Mouse (Mus musculus) activated CD4-positive, CD25-positive, alpha-beta regulatory T cell, adult 4 months (primary cell): ENCODE results near the gene Dnah2. TPM values are rescaled to one million over a fixed set of nuclear protein-coding genes. Genes with fewer than 3 reads are reported as not detected.
"Not testable (repeated sequence)": the region's sequence is repeated elsewhere in the genome, so short reads cannot be mapped to it uniquely, and the experiment has no call there.

Source experiments
- ATAC-seq: one replicate; pipeline ENCODE4 v1.8.0; 2017
- polyA plus RNA-seq, 2 experiments: library from polyadenylated mRNA; unstranded; fragments of 100-300 nt; shearing (Covaris generic); gene quantifications; one replicate each; pipeline ENCODE4 v1.2.1; 2017

The Dnah2 gene
- polyA plus RNA-seq, 2 experiments from 2014 or later = 0.19 TPM; not detected in 1

DNA sequence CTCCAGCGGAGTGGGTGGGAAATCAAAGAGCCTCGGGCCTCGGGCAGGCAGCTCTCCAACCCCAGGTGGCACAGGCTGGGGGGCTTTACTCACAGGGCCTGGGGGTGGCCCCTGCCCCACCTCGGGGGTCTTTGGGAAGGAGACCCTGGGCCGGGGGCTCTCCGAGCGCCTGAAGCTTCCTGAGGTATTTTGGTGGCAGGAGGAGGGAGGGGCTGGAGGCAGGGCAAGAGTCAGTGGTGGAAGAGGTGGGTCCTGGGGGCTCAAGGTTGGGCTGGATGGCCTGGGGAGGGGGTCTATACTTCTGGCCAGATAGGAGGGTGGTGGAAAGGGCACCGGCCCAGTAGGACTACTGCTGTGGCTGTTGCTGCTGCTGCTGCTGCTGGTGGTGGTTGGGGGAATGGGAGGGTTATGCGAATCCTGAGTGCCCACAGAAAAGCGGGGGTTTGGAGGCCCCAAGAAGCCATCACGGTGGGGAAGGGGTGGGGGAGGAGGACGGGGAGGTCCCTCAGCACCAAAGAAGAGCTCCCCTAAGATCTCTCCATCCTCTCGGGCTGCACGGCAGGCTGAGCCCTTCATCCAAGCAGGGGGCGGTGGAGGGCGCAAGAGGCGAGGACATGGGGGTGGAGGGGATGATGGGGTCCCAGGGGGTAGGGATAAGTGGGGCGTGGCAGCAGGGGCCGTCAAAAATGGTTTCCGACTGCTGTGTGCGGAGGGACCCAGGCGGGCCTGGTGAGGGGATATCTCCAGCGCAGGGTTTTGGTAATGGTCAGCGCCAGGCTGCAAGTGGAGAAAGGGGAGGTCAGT, 143.3 kb downstream of the Dnah2 start:
- no peak for ATAC-seq

- ATAC-seq = no peak
Observed at GRCm38 (mm10) chr11:69404595-69405396, 144.1 kb downstream of the Dnah2 start.

- no peak for ATAC-seq
Observed at GRCm38 (mm10) chr11:69403691-69404594, 145.0 kb downstream of the Dnah2 start.

- no peak for ATAC-seq
Observed at GRCm38 (mm10) chr11:69401987-69402386, 146.9 kb downstream of the Dnah2 start.

- ATAC-seq = peak; percentile 81
Observed at GRCm38 (mm10) chr11:69401210-69401637, 147.7 kb downstream of the Dnah2 start.

DNA sequence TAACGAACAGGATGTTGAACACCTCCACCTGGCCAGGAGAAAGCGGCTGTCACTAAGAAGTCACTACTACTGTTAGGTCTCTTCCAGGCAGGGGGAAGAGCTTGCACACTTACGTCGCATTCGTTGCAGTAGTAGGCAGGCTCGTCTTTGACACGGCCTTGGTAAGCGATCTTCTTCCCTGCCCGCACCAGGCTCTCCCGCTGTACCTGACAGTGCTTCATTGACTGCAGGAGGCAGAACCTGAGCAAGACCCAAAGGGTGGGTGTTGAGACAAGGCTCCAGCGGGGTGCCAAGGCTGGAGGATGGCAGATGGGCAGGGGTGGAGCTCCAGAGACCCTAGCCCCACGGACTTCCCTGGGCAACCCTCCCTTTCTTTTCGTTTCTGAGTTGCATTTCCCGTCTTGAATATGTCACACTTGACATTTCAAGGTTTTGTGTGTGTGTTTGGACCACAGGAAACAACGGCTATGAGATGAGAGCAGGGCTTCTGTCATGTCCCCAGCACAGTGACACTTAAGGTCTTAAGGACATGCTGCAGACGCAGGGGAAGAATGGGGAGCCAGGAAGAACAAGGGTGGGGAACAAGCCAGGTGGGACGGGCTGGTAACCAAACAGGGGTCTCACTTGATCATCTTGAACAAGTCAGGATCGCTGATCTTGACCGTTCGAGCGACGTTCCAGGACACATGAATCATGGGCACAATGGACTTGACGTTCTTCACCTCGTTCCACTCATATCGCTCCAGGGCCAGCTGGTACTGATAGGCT, 148.6 kb downstream of the Dnah2 start:
- ATAC-seq = no peak

DNA sequence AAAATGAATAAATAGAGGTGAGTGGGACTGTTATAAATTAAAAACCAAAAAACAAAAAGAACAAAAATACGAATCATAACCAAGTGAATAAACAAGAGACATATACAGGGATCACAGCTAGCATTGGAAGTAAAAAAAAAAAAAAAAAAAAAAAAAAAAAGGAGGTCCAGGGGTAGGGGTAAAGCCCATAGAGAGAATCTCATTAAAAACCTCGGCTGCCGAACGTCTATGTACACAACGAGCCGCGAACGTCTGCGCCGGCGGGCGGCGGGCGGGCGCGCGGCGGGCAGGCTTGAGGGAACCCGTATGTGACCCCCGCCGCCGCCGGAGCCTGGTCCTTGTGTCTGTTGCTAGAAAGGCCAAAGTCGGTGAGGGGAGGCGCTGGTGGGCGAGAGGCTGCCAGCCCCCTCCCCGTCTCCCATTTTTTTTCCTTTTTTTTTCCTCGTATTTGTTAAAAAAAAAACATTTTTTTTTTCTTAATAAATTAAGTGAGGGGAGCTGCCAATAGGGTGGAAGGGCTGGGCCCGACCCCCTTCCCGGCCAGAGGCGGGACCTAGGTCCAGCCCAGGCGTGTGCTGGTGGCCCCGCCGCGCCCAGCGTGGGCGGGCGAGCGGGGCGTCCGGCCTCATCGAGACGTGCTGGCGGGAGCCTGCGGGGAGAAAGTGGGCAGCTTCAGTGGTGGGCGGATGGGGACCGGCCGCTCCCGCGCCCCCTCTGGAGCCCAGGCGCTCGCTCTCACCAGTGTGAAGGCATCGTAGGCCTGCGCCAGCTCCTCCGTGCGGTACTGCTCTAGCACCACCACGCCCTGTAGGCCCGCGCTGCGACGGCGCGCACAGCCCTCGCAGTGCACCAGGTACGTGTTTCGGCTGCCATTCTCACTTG, 149.5 kb downstream of the Dnah2 start:
- ATAC-seq = no peak

GRCm38 (mm10) chr11:69398486-69399200, 150.3 kb downstream of the Dnah2 start:
- no peak for ATAC-seq

DNA sequence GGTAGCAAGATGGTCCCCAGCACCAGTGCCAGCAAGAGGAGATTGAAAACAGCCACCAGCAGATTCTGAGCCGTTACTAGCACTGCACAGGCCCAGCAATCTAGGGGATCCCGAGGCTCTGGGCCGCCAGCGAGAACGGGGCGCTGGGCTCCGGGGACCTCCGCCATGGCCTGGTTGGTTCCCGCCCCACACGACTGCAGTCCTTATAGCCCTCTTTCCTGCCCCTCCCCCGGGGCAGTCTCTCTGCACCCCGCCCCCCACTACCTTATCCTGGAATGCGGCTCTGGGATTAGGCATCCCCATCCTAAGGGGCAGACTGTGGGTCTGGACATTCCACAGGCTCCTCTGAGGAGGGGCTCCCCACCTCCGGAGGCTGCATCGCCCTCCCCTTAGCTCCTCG, 150.9 kb downstream of the Dnah2 start, which contains the start of gene Tmem88:
Tmem88 (minus strand) TSS at position 176 of the 400 bp plus-strand sequence.
- no peak for ATAC-seq

- no peak for ATAC-seq
Observed at GRCm38 (mm10) chr11:69397581-69398057, 151.3 kb downstream of the Dnah2 start.

DNA sequence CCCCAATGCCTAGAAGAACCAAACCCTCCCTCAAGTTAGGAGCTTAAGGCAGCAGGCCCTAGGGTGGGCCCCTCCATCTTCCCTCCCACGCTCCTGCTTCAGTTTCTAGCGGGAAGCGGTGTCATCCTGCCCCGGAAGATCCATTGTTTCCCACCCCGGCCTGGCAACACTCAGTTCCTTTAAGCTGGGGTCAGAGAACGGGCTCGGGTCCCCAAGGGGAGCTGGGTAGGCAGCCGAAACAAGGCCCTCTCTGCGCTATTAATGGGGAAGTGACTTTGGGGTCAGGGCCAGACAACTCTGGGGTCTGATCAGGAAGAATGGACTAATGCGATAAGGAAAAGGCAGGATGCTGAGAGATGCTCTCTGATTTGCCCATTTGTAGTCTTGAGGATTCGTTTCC, 152.1 kb downstream of the Dnah2 start:
- no peak for ATAC-seq

DNA sequence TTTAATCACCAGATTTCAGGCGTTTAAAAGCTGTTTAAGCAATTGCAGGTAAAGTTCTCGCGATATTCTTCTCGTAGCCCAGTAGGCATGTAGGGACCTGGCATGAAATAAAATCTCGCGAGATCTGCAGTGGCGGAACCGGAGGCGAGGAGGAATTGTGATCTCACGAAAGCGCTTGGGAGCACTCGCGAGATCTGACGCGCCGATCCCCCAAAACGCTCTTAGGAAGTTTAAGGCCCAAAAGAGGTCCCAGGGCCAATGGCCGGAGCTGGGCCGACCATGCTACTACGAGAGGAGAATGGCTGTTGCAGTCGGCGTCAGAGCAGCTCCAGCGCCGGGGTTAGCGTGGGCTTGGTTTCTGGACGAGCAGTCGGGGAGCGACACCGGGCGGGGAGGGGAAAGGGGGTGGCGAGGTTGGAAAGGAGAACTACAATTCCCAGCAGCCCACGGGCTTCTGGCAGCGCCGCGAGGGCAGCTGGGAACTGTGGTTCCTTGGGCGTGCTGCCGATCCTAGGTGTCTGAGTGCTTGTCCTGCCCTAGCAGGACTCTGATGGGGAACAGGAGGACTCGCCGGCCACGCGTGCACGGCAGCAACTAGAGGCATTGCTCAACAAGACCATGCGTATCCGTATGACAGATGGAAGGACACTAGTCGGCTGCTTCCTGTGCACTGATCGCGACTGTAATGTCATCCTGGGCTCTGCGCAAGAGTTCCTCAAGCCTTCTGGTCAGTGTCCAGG, 153.1 kb downstream of the Dnah2 start:
- ATAC-seq = peak; percentile 87

DNA sequence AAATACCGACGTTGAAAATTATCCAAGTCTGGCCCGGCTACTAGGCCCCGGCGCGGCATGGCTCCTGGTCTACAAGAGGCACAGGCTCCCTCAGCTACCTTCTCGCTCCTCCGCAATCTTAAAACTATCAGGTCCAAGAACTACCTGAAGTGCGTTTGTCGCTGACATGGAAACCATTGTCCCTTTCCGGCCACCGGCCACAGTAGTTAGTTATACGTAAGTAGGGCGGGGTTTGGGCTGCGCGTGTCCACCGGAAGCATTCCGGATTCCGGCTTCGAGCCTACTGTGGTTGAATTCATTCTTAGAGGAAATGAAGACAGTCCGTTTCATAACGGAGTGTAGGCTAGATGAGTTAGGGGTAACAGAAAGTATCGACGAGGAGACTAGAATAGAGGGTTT, 153.7 kb downstream of the Dnah2 start, which contains the start of the genes Naa38 and Cyb5d1:
Naa38 (plus strand) TSS at position 253 of the 399 bp plus-strand sequence.
Cyb5d1 (minus strand) TSS at position 397 of the 399 bp plus-strand sequence.
- ATAC-seq = peak; percentile 65

- not testable (repeated sequence) for ATAC-seq
Observed at GRCm38 (mm10) chr11:69394591-69395167, 154.2 kb downstream of the Dnah2 start.

- ATAC-seq = no peak
Observed at GRCm38 (mm10) chr11:69390400-69391034, 158.4 kb downstream of the Dnah2 start.

GRCm38 (mm10) chr11:69389531-69390399, 159.1 kb downstream of the Dnah2 start:
- ATAC-seq = no peak

DNA sequence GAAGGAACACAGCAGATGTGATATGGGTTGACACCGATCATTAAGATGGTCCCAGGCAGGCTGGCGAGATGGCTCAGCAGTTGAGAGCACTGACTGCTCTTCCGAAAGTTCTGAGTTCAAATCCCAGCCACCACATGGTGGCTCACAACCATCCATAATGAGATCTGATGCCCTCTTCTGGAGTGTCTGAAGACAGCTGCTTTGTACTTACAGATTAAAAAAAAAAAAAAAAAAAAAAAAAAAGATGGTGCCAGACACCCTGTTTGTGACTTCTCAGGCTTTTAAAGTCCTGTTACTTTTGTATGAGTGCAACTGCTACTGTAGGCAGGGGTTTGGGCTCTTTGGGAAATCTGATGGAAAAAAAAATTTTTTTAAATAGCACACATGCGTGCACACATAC, 160.2 kb downstream of the Dnah2 start:
- no peak for ATAC-seq
